9 mouse cellular contexts compared by ENCODE assay signal in genomic region chr17:45873200-45873955, GRCm38 (mm10).
DNase-seq lines count a peak whose midpoint lies in the region; ATAC-seq and TF ChIP-seq lines count a peak whose summit lies in the region.
"Had no signal": no experiment of that assay in that cellular context is flagged by ENCODE, and none has a peak within 500 bp of the region (broad histone marks: within the 10 kb centered on the region; RNA-seq: fewer than 3 reads in every experiment).

No protein-coding gene starts in this region.

- peak overlapping the region; percentile 45 for H3K9ac ChIP-seq in ES-Bruce4 (ENCODE audit: low read depth, poor library complexity, severe bottlenecking)
- H3K9ac ChIP-seq in heart, embryonic 16.5 days (ENCODE audit: low read length), result no peak overlapping the region
- H3K9ac ChIP-seq in limb, embryonic 11.5 days (ENCODE audit: low read length), result peak overlapping the region; percentile 17; the same call in 1 of the 2 replicates
- H3K9ac ChIP-seq in midbrain, postnatal 0 days (replicated peaks; ENCODE audit: low read length, poor library complexity, severe bottlenecking), result peak overlapping the region; percentile 37; the same call in 1 of the 2 replicates

- no peak for TF ChIP-seq CTCF in ES-Bruce4 (IDR thresholded peaks at IDR 0.05; ENCODE audit: low read depth, low read length)
- TF ChIP-seq CTCF in midbrain, postnatal 0 days (IDR thresholded peaks at IDR 0.05), result no peak

- no peak for TF ChIP-seq POLR2A in ES-Bruce4 (IDR thresholded peaks at IDR 0.05; ENCODE audit: insufficient read depth, low read length)

- H3K36me3 ChIP-seq in ES-Bruce4 (ENCODE audit: control insufficient read depth, insufficient read depth, low read length, poor library complexity, severe bottlenecking), result no peaks in the 10 kb centered on the region
- no peaks in the 10 kb centered on the region for H3K36me3 ChIP-seq in heart, embryonic 16.5 days (ENCODE audit: control insufficient read depth, insufficient read depth)
- no peaks in the 10 kb centered on the region for H3K36me3 ChIP-seq in limb, embryonic 11.5 days (ENCODE audit: control insufficient read depth, insufficient read depth, low read length)
- H3K36me3 ChIP-seq in midbrain, postnatal 0 days (ENCODE audit: insufficient read depth, low read length), result no peaks in the 10 kb centered on the region

- peak; percentile 26 for DNase-seq in brain, embryonic 18.5 days (ENCODE audit: low read depth, low spot score)
- DNase-seq in limb, embryonic 11.5 days (ENCODE audit: low spot score), result peak; percentile 66
- DNase-seq in midbrain, postnatal 0 days (ENCODE audit: low spot score), result peak; percentile 62
- no peak for DNase-seq in gastrocnemius, postnatal 36 days
- DNase-seq in natural killer cell, adult 2 months (ENCODE audit: low spot score in 2 of 2), result no peak
- no peak for DNase-seq in urinary bladder, postnatal 10 days (ENCODE audit: low spot score)

- no peak; the same call in 1 of the 2 replicates for ATAC-seq in heart, embryonic 16.5 days (replicated peaks; ENCODE audit: extremely low read depth, insufficient read depth, low FRiP score)
- 0 out of 2 replicates have a peak, but pooled peaks have one; percentile 18 for ATAC-seq in limb, embryonic 11.5 days (ENCODE audit: insufficient number of reproducible peaks, low FRiP score, low TSS enrichment, low read depth)
- peak; percentile 55 for ATAC-seq in midbrain, postnatal 0 days (ENCODE audit: low FRiP score)

- peak overlapping the region; percentile 37 for H3K4me2 ChIP-seq in heart, embryonic 16.5 days (ENCODE audit: low read depth, low read length)
- H3K4me2 ChIP-seq in limb, embryonic 11.5 days (ENCODE audit: low read depth, severe bottlenecking), result peak overlapping the region; percentile 40
- peak overlapping the region; percentile 15; the same call in 1 of the 2 replicates for H3K4me2 ChIP-seq in midbrain, postnatal 0 days (ENCODE audit: low read depth, low read length, poor library complexity, severe bottlenecking)

- WGBS in heart, embryonic 16.5 days, result 8% methylated on average over 21 of the region's 21 CpGs
- 2% methylated on average over 21 of the region's 21 CpGs for WGBS in limb, embryonic 11.5 days
- 5% methylated on average over 21 of the region's 21 CpGs for WGBS in midbrain, postnatal 0 days

- H3K4me1 ChIP-seq in ES-Bruce4 (ENCODE audit: control insufficient read depth, insufficient read depth, low read length), result peaks cover 3% of the 10 kb centered on the region
- peaks cover 11% of the 10 kb centered on the region for H3K4me1 ChIP-seq in heart, embryonic 16.5 days (ENCODE audit: control insufficient read depth, insufficient read depth, low read length)
- H3K4me1 ChIP-seq in limb, embryonic 11.5 days (ENCODE audit: control insufficient read depth, insufficient read depth, low read length), result peaks cover 19% of the 10 kb centered on the region
- H3K4me1 ChIP-seq in midbrain, postnatal 0 days (ENCODE audit: insufficient read depth, low read length), result peaks cover 10% of the 10 kb centered on the region; the same call in 1 of the 2 replicates

- H3K4me3 ChIP-seq in ES-Bruce4 (ENCODE audit: low read depth, low read length), result 0 out of 2 replicates have a peak overlapping the region, but pooled peaks have one; percentile 3
- no peak overlapping the region for H3K4me3 ChIP-seq in heart, embryonic 16.5 days (ENCODE audit: low read length)
- no peak overlapping the region; the same call in 1 of the 2 replicates for H3K4me3 ChIP-seq in limb, embryonic 11.5 days (ENCODE audit: low read depth, low read length)
- H3K4me3 ChIP-seq in midbrain, postnatal 0 days (ENCODE audit: low read depth, low read length), result no peak overlapping the region

- intact Hi-C loops in gastrocnemius, postnatal 36 days (cut with DNase I), result no loop called here

- H3K27me3 ChIP-seq in ES-Bruce4 (ENCODE audit: control insufficient read depth, insufficient read depth, low read length, poor library complexity, severe bottlenecking), result no peaks in the 10 kb centered on the region
- peaks cover 17% of the 10 kb centered on the region; the same call in 1 of the 2 replicates for H3K27me3 ChIP-seq in heart, embryonic 16.5 days (ENCODE audit: control insufficient read depth, insufficient read depth, low read length)
- peaks cover 6% of the 10 kb centered on the region; the same call in 1 of the 2 replicates for H3K27me3 ChIP-seq in limb, embryonic 11.5 days (ENCODE audit: control insufficient read depth, insufficient read depth, low read length)
- no peaks in the 10 kb centered on the region; the same call in 1 of the 2 replicates for H3K27me3 ChIP-seq in midbrain, postnatal 0 days (ENCODE audit: insufficient read depth, low read length)

- TF ChIP-seq EP300 in ES-Bruce4 (IDR thresholded peaks at IDR 0.05; ENCODE audit: insufficient read depth, low read depth, low read length), result peak; percentile 76

- peak overlapping the region; percentile 41; the same call in 1 of the 2 replicates for H3K27ac ChIP-seq in ES-Bruce4 (ENCODE audit: insufficient read depth, low read length)
- no peak overlapping the region for H3K27ac ChIP-seq in heart, embryonic 16.5 days (ENCODE audit: low read length)
- H3K27ac ChIP-seq in limb, embryonic 11.5 days (replicated peaks; ENCODE audit: low read depth, low read length), result no peak overlapping the region
- H3K27ac ChIP-seq in midbrain, postnatal 0 days (ENCODE audit: low read depth, low read length), result peak overlapping the region; percentile 38; the same call in 1 of the 2 replicates
- H3K27ac ChIP-seq: macrophage had no signal

- H3K9me3 ChIP-seq in ES-Bruce4 (replicated peaks; ENCODE audit: control insufficient read depth, insufficient read depth, low read length, poor library complexity, severe bottlenecking), result no peaks in the 10 kb centered on the region
- H3K9me3 ChIP-seq in heart, embryonic 16.5 days (replicated peaks; ENCODE audit: control insufficient read depth, low read length), result peaks cover 3% of the 10 kb centered on the region; the same call in 1 of the 2 replicates
- H3K9me3 ChIP-seq in limb, embryonic 11.5 days (ENCODE audit: control insufficient read depth, low read length), result 0 out of 2 replicates have a peak, but pooled peaks cover 5% of the 10 kb centered on the region
- no peaks in the 10 kb centered on the region for H3K9me3 ChIP-seq in midbrain, postnatal 0 days (ENCODE audit: low read length)

Comparison
In these comparisons a context has a peak if more than half of its experiments do, and no peak if none do; other contexts are left out.
1. H3K27ac ChIP-seq: peak in ES-Bruce4 (single experiment) and midbrain, postnatal 0 days (single experiment); none in heart, embryonic 16.5 days (single experiment) and limb, embryonic 11.5 days (single experiment).
2. DNase-seq: peak in brain, embryonic 18.5 days (single experiment), limb, embryonic 11.5 days (single experiment) and midbrain, postnatal 0 days (single experiment); none in gastrocnemius, postnatal 36 days (0 of 2), natural killer cell, adult 2 months (0 of 2) and urinary bladder, postnatal 10 days (single experiment).
3. Peak in every context shown above with its lines, with median percentiles within 50 percentile points of each other: H3K4me2 ChIP-seq.